Mouse (Mus musculus) CH12.LX (cell line): ENCODE measurements around the gene Prss42. TPM values are rescaled to one million over a fixed set of nuclear protein-coding genes. Genes with fewer than 3 reads are reported as not detected.
"Not testable (repeated sequence)": the region's sequence is repeated elsewhere in the genome, so short reads cannot be mapped to it uniquely, and the experiment has no call there.

Experiments used
- DNase-seq: peaks from one replicate; pipeline ENCODE4 v3.0.0-alpha.2; 2013; ENCODE audit errors: extremely low read depth
- H3K27ac ChIP-seq: 2 replicates; pipeline ENCODE4 v1.5.1; 2012; ENCODE audit warnings: low read depth, mild to moderate bottlenecking, control low read depth, moderate library complexity; ENCODE audit not compliant: insufficient read depth
- H3K27me3 ChIP-seq: replicated peaks from 2 replicates; pipeline ENCODE3; 2012; ENCODE audit warnings: inconsistent platforms
- H3K36me3 ChIP-seq, 2 experiments: replicated peaks in 1 of 2; 2 replicates each; pipeline versions ENCODE3 to v1.6.1; 2012; ENCODE audit warnings: inconsistent platforms in 1 of 2, low read length in 1 of 2, mild to moderate bottlenecking in 1 of 2, mixed read lengths in 1 of 2, moderate library complexity in 1 of 2; ENCODE audit not compliant: control insufficient read depth in 1 of 2, insufficient read depth in 1 of 2
- H3K4me1 ChIP-seq, 2 experiments: 2 replicates each; pipeline ENCODE4 v1.6.1; 2012; ENCODE audit warnings: inconsistent platforms in 1 of 2, moderate library complexity in 1 of 2; ENCODE audit not compliant: insufficient read depth in 2 of 2, control insufficient read depth in 1 of 2
- H3K4me2 ChIP-seq: 2 replicates; pipeline ENCODE4 v1.6.1; 2012; ENCODE audit warnings: low read depth, mild to moderate bottlenecking, control low read depth; ENCODE audit not compliant: poor library complexity, insufficient read depth, severe bottlenecking
- H3K4me3 ChIP-seq, 3 experiments: fragments of 150-350 bp in 1 of 3; sonication (generic) in 1 of 3; replicated peaks in 1 of 3; 2 replicates each; pipeline versions ENCODE3 to v1.5.1; 2011 to 2012; ENCODE audit warnings: low read depth in 2 of 3, low read length in 2 of 3, mild to moderate bottlenecking in 2 of 3, moderate library complexity in 2 of 3, control low read depth in 1 of 3, improper control_type of control experiment in 1 of 3, inconsistent platforms in 1 of 3, mixed read lengths in 1 of 3; ENCODE audit not compliant: poor library complexity in 1 of 3
- H3K79me2 ChIP-seq: replicated peaks from 2 replicates; pipeline ENCODE4 v1.6.1; 2012; ENCODE audit warnings: mild to moderate bottlenecking, moderate library complexity; ENCODE audit not compliant: control insufficient read depth, poor library complexity, insufficient read depth, severe bottlenecking; ENCODE audit errors: extremely low read depth
- H3K9ac ChIP-seq: 2 replicates; pipeline ENCODE4 v1.6.1; 2012; ENCODE audit warnings: low read depth, mild to moderate bottlenecking, control low read depth, moderate library complexity; ENCODE audit not compliant: insufficient read depth
- H3K9me3 ChIP-seq: replicated peaks from 2 replicates; pipeline ENCODE3; 2012; ENCODE audit warnings: low read length, inconsistent platforms, mixed read lengths
- BHLHE40 ChIP-seq: IDR thresholded peaks from 2 replicates; pipeline ENCODE4 v1.6.1; 2011; ENCODE audit warnings: mild to moderate bottlenecking, low read depth, low read length, improper control_type of control experiment
- ELF1 ChIP-seq: IDR thresholded peaks from 2 replicates; pipeline ENCODE4 v1.6.1; 2014; ENCODE audit warnings: low read depth, mild to moderate bottlenecking, inconsistent platforms, low read length, improper control_type of control experiment
- EP300 ChIP-seq: IDR thresholded peaks from 2 replicates; pipeline ENCODE4 v1.6.1; 2011; ENCODE audit warnings: low read length, improper control_type of control experiment
- JUN ChIP-seq: IDR thresholded peaks from 2 replicates; pipeline ENCODE4 v1.6.1; 2011; ENCODE audit warnings: low read depth, mild to moderate bottlenecking, low read length, improper control_type of control experiment, moderate library complexity; ENCODE audit not compliant: insufficient read depth
- MAZ ChIP-seq: IDR thresholded peaks from 2 replicates; pipeline ENCODE4 v1.6.1; 2012; ENCODE audit warnings: low read depth, mild to moderate bottlenecking, inconsistent platforms, low read length, improper control_type of control experiment, moderate library complexity
- NELFE ChIP-seq: IDR thresholded peaks from 2 replicates; pipeline ENCODE4 v1.6.1; 2011; ENCODE audit warnings: low read depth, low read length, improper control_type of control experiment
- POLR2A ChIP-seq: IDR thresholded peaks from 2 replicates; pipeline ENCODE4 v1.6.1; 2011; ENCODE audit warnings: low read depth, mild to moderate bottlenecking, improper control_type of control experiment, low read length
- RAD21 ChIP-seq: IDR thresholded peaks from 2 replicates; pipeline ENCODE4 v1.6.1; 2011; ENCODE audit warnings: low read depth, mild to moderate bottlenecking, low read length, improper control_type of control experiment, moderate library complexity
- ZC3H11A ChIP-seq: IDR thresholded peaks from 2 replicates; pipeline ENCODE4 v1.6.1; 2012; ENCODE audit warnings: low read depth, mild to moderate bottlenecking, inconsistent platforms, low read length, improper control_type of control experiment
- ZKSCAN1 ChIP-seq: IDR thresholded peaks from 2 replicates; pipeline ENCODE4 v1.6.1; 2012; ENCODE audit warnings: low read depth, inconsistent platforms, low read length, improper control_type of control experiment, borderline replicate concordance
- dilution Hi-C: fragments of 300-500 bp; cut with MboI; formaldehyde crosslinking; loops from 2 replicates; pipeline ENCODE4 v1.14.3; 2020; ENCODE audit warnings: low sequenced_read_pairs; ENCODE audit not compliant: extremely low pct_unique_long_range_greater_than_20kb, extremely low pct_ligation_motif_present
- in situ Hi-C: fragments of 300-500 bp; cut with MboI; formaldehyde crosslinking; loops from 3 replicates; pipeline ENCODE4 v1.14.3; 2019; ENCODE audit warnings: low sequenced_read_pairs, low pct_ligation_motif_present, low pct_unique_long_range_greater_than_20kb, mixed read lengths
- polyA plus RNA-seq: library from polyadenylated mRNA; unstranded; fragments of >175 nt; gene quantifications from 2 replicates; pipeline ENCODE4 v1.2.1, GENCODE M21; 2012; ENCODE audit warnings: low read depth; ENCODE audit not compliant: insufficient read length
- total RNA-seq, 2 experiments: library from RNA; depleted of rRNA; stranded (reverse); fragments of 300-350 nt in 1 of 2; fragments of >200 nt in 1 of 2; gene quantifications; 2 replicates each; pipeline ENCODE4 v1.2.3; 2012 to 2014

Prss42 gene
- total and polyA plus RNA-seq, 3 experiments, result 0.34 to 1.1 TPM; not detected in 1

- Histone ChIP-seq H3K27me3 (peaks cover 3% of the 10 kb centered on the region), H3K27ac (no peak within 1 kb of the TSS), H3K9ac (no peak within 1 kb of the TSS), H3K4me1 (peaks cover 0 to 3% of the 10 kb centered on the region in 2 experiments; a peak in 2 of 4 replicates), H3K9me3 (no peaks in the 10 kb centered on the region), H3K36me3 (no peaks in the 10 kb centered on the region), H3K79me2 (no peaks in the 10 kb centered on the region), H3K4me3 (peak within 1 kb of the TSS in 1 of 3 experiments; percentile 26), H3K4me2 (no peak within 1 kb of the TSS)
- DNase-seq, result no peak
- dilution Hi-C loops, result no loop called here
- no peak for TF ChIP-seq MAZ
- in situ Hi-C loops, result no loop called here
Measured at GRCm38 (mm10) chr9:110813789-110814188, 15.8 kb downstream of the Prss42 start, which contains the start of gene Prss44. Gene Prss44, plus strand, starts transcription at chr9:110813994.

- in situ Hi-C loops, H3K27ac ChIP-seq, dilution Hi-C loops, DNase-seq, H3K9ac ChIP-seq, H3K36me3 ChIP-seq, H3K9me3 ChIP-seq, H3K4me1 ChIP-seq, H3K4me2 ChIP-seq, H3K4me3 ChIP-seq, H3K79me2 ChIP-seq: not testable (repeated sequence)
- peaks cover 14% of the 10 kb centered on the region for H3K27me3 ChIP-seq
Measured at GRCm38 (mm10) chr9:110820546-110820945, 22.6 kb downstream of the Prss42 start.

DNA sequence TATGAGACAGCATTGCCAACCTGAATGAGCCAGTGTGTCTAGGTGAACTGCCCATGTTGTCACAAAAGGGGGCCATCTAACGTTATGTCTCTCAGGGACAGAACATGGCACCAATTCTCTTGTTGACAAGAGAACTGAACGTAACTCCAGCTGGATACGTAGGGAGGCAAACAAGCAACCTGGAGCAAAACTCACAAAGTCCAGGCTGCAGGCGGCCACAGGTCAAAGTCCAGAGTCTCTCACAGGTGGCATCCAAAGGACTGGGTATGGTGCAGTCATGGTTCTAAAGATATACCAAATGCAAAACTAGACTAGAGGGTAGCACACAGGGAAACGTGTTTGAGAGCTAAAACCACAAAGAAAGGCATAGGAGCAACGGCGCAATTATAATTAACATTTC lies 23.5 kb downstream of the Prss42 start:
- in situ Hi-C loops (no loop called here), dilution Hi-C loops (no loop called here)
- Histone ChIP-seq H3K27me3 (peaks cover 14% of the 10 kb centered on the region), H3K4me1 (peaks cover 2 to 12% of the 10 kb centered on the region in 2 experiments; a peak in 3 of 4 replicates), H3K4me3 (no peak overlapping the region), H3K9me3 (no peaks in the 10 kb centered on the region), H3K4me2 (no peak overlapping the region), H3K36me3 (no peaks in the 10 kb centered on the region), H3K27ac (no peak overlapping the region), H3K9ac (no peak overlapping the region), H3K79me2 (no peaks in the 10 kb centered on the region)
- no peak for DNase-seq
- no peak for TF ChIP-seq ZKSCAN1
- no peak for TF ChIP-seq MAZ
- no peak for TF ChIP-seq POLR2A
- TF ChIP-seq EP300, result no peak
- no peak for TF ChIP-seq BHLHE40
- no peak for TF ChIP-seq RAD21

DNA sequence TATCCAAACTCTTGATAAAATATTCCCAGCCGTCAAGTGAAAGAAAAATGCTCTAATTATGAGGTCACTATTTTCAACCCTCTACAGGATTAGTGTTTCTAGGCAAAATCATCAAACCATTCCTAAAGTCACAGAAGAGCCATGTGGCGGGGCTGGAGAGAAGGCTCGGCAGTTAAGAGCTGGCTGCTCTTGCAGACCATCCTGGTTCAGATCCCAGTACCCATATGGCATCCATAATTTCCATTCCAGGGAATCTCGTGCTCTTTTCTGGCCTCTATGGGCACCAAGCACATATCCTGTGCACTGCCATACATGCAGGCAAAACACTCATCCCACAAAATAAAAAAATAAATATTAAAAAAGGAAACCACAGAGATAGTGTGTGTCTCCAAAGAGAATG lies 27.5 kb downstream of the Prss42 start:
- DNase-seq, result no peak
- peaks cover 2 to 12% of the 10 kb centered on the region in 2 experiments; a peak in 3 of 4 replicates for H3K4me1 ChIP-seq
- peaks cover 7% of the 10 kb centered on the region for H3K27me3 ChIP-seq
- H3K4me3 ChIP-seq, result no peak overlapping the region
- H3K4me2 ChIP-seq, result peak overlapping the region; percentile 41; the same call in 1 of the 2 replicates
- dilution Hi-C loops, result no loop called here
- peak overlapping the region; percentile 30; the same call in 1 of the 2 replicates for H3K9ac ChIP-seq
- no peaks in the 10 kb centered on the region for H3K79me2 ChIP-seq
- TF ChIP-seq JUN, result no peak
- TF ChIP-seq MAZ, result no peak
- no peak for TF ChIP-seq ELF1
- TF ChIP-seq NELFE, result no peak
- no peak for TF ChIP-seq ZC3H11A
- H3K36me3 ChIP-seq, result no peaks in the 10 kb centered on the region
- H3K9me3 ChIP-seq, result no peaks in the 10 kb centered on the region
- H3K27ac ChIP-seq, result no peak overlapping the region
- in situ Hi-C loops, result no loop called here
